Mouse (Mus musculus): ENCODE data around the gene Uvrag.
A peak's percentile ranks its signal among the peaks of the same experiment; 100 is the strongest.
"Not testable (repeated sequence)": the region's sequence is repeated elsewhere in the genome, so short reads cannot be mapped to it uniquely, and the experiment has no call there.

Gene Uvrag

GRCm38 (mm10) chr7:99100087-99100486 lies 40.9 kb downstream of the Uvrag start:
- no peak for DNase-seq (ENCODE audit: low read depth, low spot score)

GRCm38 (mm10) chr7:99097781-99098180 lies 43.2 kb downstream of the Uvrag start:
- no peak for DNase-seq (ENCODE audit: low read depth, low spot score)

- DNase-seq (ENCODE audit: low read depth, low spot score) = no peak
These were observed 43.8 kb downstream of the Uvrag start for GRCm38 (mm10) chr7:99097128-99097527.

- peak; percentile 32 for DNase-seq (ENCODE audit: low read depth, low spot score)
These were observed 45.8 kb downstream of the Uvrag start for GRCm38 (mm10) chr7:99095191-99095590.

- DNase-seq (ENCODE audit: low read depth, low spot score) = no peak
These were observed 46.6 kb downstream of the Uvrag start for GRCm38 (mm10) chr7:99094336-99094735.

- no peak for DNase-seq (ENCODE audit: low read depth, low spot score)
These were observed 48.9 kb downstream of the Uvrag start for GRCm38 (mm10) chr7:99091915-99092645.

- DNase-seq (ENCODE audit: low read depth, low spot score) = peak; percentile 28
These were observed 51.2 kb downstream of the Uvrag start for GRCm38 (mm10) chr7:99089716-99090115.

- no peak for DNase-seq (ENCODE audit: low read depth, low spot score)
These were observed 52.2 kb downstream of the Uvrag start for GRCm38 (mm10) chr7:99088576-99089346.

GRCm38 (mm10) chr7:99087581-99087980 lies 53.4 kb downstream of the Uvrag start:
- DNase-seq (ENCODE audit: low read depth, low spot score) = no peak

GRCm38 (mm10) chr7:99086646-99087443 lies 54.1 kb downstream of the Uvrag start:
- no peak for DNase-seq (ENCODE audit: low read depth, low spot score)

- DNase-seq (ENCODE audit: low read depth, low spot score) = peak; percentile 86
These were observed 55.7 kb downstream of the Uvrag start for GRCm38 (mm10) chr7:99085249-99085648.

- peak; percentile 79 for DNase-seq (ENCODE audit: low read depth, low spot score)
These were observed 61.4 kb downstream of the Uvrag start for GRCm38 (mm10) chr7:99079522-99079921.

- no peak for DNase-seq (ENCODE audit: low read depth, low spot score)
These were observed 62.1 kb downstream of the Uvrag start for GRCm38 (mm10) chr7:99078805-99079204.

- no peak for DNase-seq (ENCODE audit: low read depth, low spot score)
These were observed 63.7 kb downstream of the Uvrag start for GRCm38 (mm10) chr7:99077234-99077633.

- DNase-seq (ENCODE audit: low read depth, low spot score) = no peak
These were observed 65.8 kb downstream of the Uvrag start for GRCm38 (mm10) chr7:99075101-99075500.

- DNase-seq (ENCODE audit: low read depth, low spot score) = peak; percentile 82
These were observed 67.1 kb downstream of the Uvrag start for GRCm38 (mm10) chr7:99073734-99074372.

- no peak for DNase-seq (ENCODE audit: low read depth, low spot score)
These were observed 73.2 kb downstream of the Uvrag start for GRCm38 (mm10) chr7:99067710-99068109.

- no peak for DNase-seq (ENCODE audit: low read depth, low spot score)
These were observed 75.0 kb downstream of the Uvrag start for GRCm38 (mm10) chr7:99065920-99066319.

GRCm38 (mm10) chr7:99065391-99065831 lies 75.5 kb downstream of the Uvrag start:
- no peak for DNase-seq (ENCODE audit: low read depth, low spot score)

GRCm38 (mm10) chr7:99064795-99065194 lies 76.1 kb downstream of the Uvrag start:
- no peak for DNase-seq (ENCODE audit: low read depth, low spot score)

- DNase-seq (ENCODE audit: low read depth, low spot score) = not testable (repeated sequence)
These were observed 78.7 kb downstream of the Uvrag start for GRCm38 (mm10) chr7:99062263-99062662.
